ENCODE assay signal across 26 mouse cellular contexts in genomic region chr3:15284424-15285328, GRCm38 (mm10). TPM values are rescaled to one million over a fixed set of nuclear protein-coding genes. Genes with fewer than 3 reads are reported as not detected.
DNase-seq lines count a peak whose midpoint lies in the region; ATAC-seq and TF ChIP-seq lines count a peak whose summit lies in the region.
"Had no signal": no experiment of that assay in that cellular context is flagged by ENCODE, and none has a peak within 500 bp of the region (broad histone marks: within the 10 kb centered on the region; RNA-seq: fewer than 3 reads in every experiment).

No protein-coding gene starts in this region.

- no peak overlapping the region for H3K9ac ChIP-seq in kidney, embryonic 16.5 days (replicated peaks; ENCODE audit: low read length)
- H3K9ac ChIP-seq in CH12.LX (ENCODE audit: insufficient read depth, low read depth) = peak overlapping the region; percentile 19; the same call in 1 of the 2 replicates
- no peak overlapping the region for H3K9ac ChIP-seq in midbrain, embryonic 16.5 days (ENCODE audit: low read depth, low read length)
- H3K9ac ChIP-seq: embryonic facial prominence, embryonic 13.5 days; limb, embryonic 15.5 days; neural tube, embryonic 15.5 days had no signal

- no peak for TF ChIP-seq POLR2A in CH12.LX (IDR thresholded peaks at IDR 0.05; ENCODE audit: low read depth, low read length)

- no peaks in the 10 kb centered on the region for H3K36me3 ChIP-seq in kidney, embryonic 16.5 days (ENCODE audit: insufficient read depth, low read length)
- H3K36me3 ChIP-seq in CH12.LX (replicated peaks in 1 of 2; ENCODE audit: control insufficient read depth in 1 of 2, insufficient read depth in 1 of 2, low read length in 1 of 2) = no peaks in the 10 kb centered on the region
- no peaks in the 10 kb centered on the region for H3K36me3 ChIP-seq in midbrain, embryonic 16.5 days (ENCODE audit: control insufficient read depth, insufficient read depth, low read length)
- H3K36me3 ChIP-seq: embryonic facial prominence, embryonic 13.5 days; forebrain, embryonic 10.5 days; hindbrain, embryonic 10.5 days; limb, embryonic 15.5 days; neural tube, embryonic 15.5 days had no signal

- TF ChIP-seq CTCF in CH12.LX (conservative IDR thresholded peaks at IDR 0.05 in 1 of 2, IDR thresholded peaks at IDR 0.05 in 1 of 2; ENCODE audit: low read depth in 2 of 2, low read length in 2 of 2) = no peak

- no peaks in the 10 kb centered on the region for H3K4me1 ChIP-seq in kidney, embryonic 16.5 days (ENCODE audit: insufficient read depth, low read length)
- H3K4me1 ChIP-seq in CH12.LX (ENCODE audit: control insufficient read depth in 1 of 2, insufficient read depth in 2 of 2) = peaks cover 0 to 26% of the 10 kb centered on the region in 2 experiments; a peak in 3 of 4 replicates
- no peaks in the 10 kb centered on the region for H3K4me1 ChIP-seq in midbrain, embryonic 16.5 days (ENCODE audit: control insufficient read depth, insufficient read depth, low read length)
- H3K4me1 ChIP-seq: embryonic facial prominence, embryonic 13.5 days; forebrain, embryonic 10.5 days; hindbrain, embryonic 10.5 days; limb, embryonic 15.5 days; neural tube, embryonic 15.5 days had no signal

- H3K4me3 ChIP-seq in kidney, embryonic 16.5 days (ENCODE audit: low read length) = no peak overlapping the region
- no peak overlapping the region for H3K4me3 ChIP-seq in CH12.LX (replicated peaks in 1 of 3; ENCODE audit: low read depth in 2 of 3, low read length in 2 of 3, poor library complexity in 1 of 3)
- no peak overlapping the region for H3K4me3 ChIP-seq in midbrain, embryonic 16.5 days (ENCODE audit: low read depth, low read length)
- H3K4me3 ChIP-seq: embryonic facial prominence, embryonic 13.5 days; forebrain, embryonic 10.5 days; hindbrain, embryonic 10.5 days; limb, embryonic 15.5 days; neural tube, embryonic 15.5 days had no signal

- dilution Hi-C loops in CH12.LX (cut with MboI; ENCODE audit: extremely low pct_ligation_motif_present, extremely low pct_unique_long_range_greater_than_20kb, low sequenced_read_pairs) = no loop called here

- no peak overlapping the region for H3K27ac ChIP-seq in kidney, embryonic 16.5 days (ENCODE audit: low read length)
- no peak overlapping the region for H3K27ac ChIP-seq in CH12.LX (ENCODE audit: insufficient read depth, low read depth)
- no peak overlapping the region for H3K27ac ChIP-seq in midbrain, embryonic 16.5 days (ENCODE audit: low read length)
- H3K27ac ChIP-seq: embryonic facial prominence, embryonic 13.5 days; forebrain, embryonic 10.5 days; hindbrain, embryonic 10.5 days; limb, embryonic 15.5 days; neural tube, embryonic 15.5 days had no signal

- TF ChIP-seq RAD21 in CH12.LX (IDR thresholded peaks at IDR 0.05; ENCODE audit: low read depth, low read length) = no peak

- H3K79me2 ChIP-seq in CH12.LX (replicated peaks; ENCODE audit: control insufficient read depth, extremely low read depth, insufficient read depth, poor library complexity, severe bottlenecking) = no peaks in the 10 kb centered on the region

- no peak overlapping the region for H3K4me2 ChIP-seq in kidney, embryonic 16.5 days (replicated peaks; ENCODE audit: low read depth, low read length)
- H3K4me2 ChIP-seq in CH12.LX (ENCODE audit: insufficient read depth, low read depth, poor library complexity, severe bottlenecking) = peak overlapping the region; percentile 92
- H3K4me2 ChIP-seq in midbrain, embryonic 16.5 days (ENCODE audit: low read length) = no peak overlapping the region
- H3K4me2 ChIP-seq: embryonic facial prominence, embryonic 13.5 days; limb, embryonic 15.5 days; neural tube, embryonic 15.5 days had no signal

- H3K9me3 ChIP-seq in kidney, embryonic 16.5 days (ENCODE audit: low read length) = no peaks in the 10 kb centered on the region
- H3K9me3 ChIP-seq in CH12.LX (replicated peaks; ENCODE audit: low read length) = no peaks in the 10 kb centered on the region
- H3K9me3 ChIP-seq in midbrain, embryonic 16.5 days (replicated peaks; ENCODE audit: control insufficient read depth, low read length, poor library complexity, severe bottlenecking) = peaks cover 3% of the 10 kb centered on the region; the same call in 1 of the 2 replicates
- H3K9me3 ChIP-seq: embryonic facial prominence, embryonic 13.5 days; forebrain, embryonic 10.5 days; hindbrain, embryonic 10.5 days; limb, embryonic 15.5 days; neural tube, embryonic 15.5 days had no signal

- no peaks in the 10 kb centered on the region for H3K27me3 ChIP-seq in kidney, embryonic 16.5 days (ENCODE audit: insufficient read depth, low read length)
- no peaks in the 10 kb centered on the region for H3K27me3 ChIP-seq in CH12.LX (replicated peaks)
- no peaks in the 10 kb centered on the region for H3K27me3 ChIP-seq in midbrain, embryonic 16.5 days (ENCODE audit: control insufficient read depth, insufficient read depth, low read depth, low read length)
- H3K27me3 ChIP-seq: embryonic facial prominence, embryonic 13.5 days; limb, embryonic 15.5 days; neural tube, embryonic 15.5 days had no signal

- no peak for ATAC-seq in kidney, embryonic 16.5 days (ENCODE audit: low FRiP score, low TSS enrichment)
- peak; percentile 87 for ATAC-seq in megakaryocyte, adult 5-6 weeks (ENCODE audit: poor library complexity, severe bottlenecking)
- no peak for ATAC-seq in erythroid progenitor cell, adult 5-6 weeks (replicated peaks; ENCODE audit: low FRiP score, poor library complexity, severe bottlenecking)
- ATAC-seq in midbrain, embryonic 16.5 days = no peak
- ATAC-seq: CD4-positive, CD25-positive, alpha-beta regulatory T cell, adult 4 months had no signal

- 0 out of 2 replicates have a peak, but pooled peaks have one; percentile 56 for TF ChIP-seq EP300 in CH12.LX (IDR thresholded peaks at IDR 0.05; ENCODE audit: low read length)

- WGBS in kidney, embryonic 16.5 days = 87% methylated on average over 6 of the region's 6 CpGs
- WGBS in midbrain, embryonic 16.5 days = 91% methylated on average over 6 of the region's 6 CpGs

- in situ Hi-C loops in CH12.LX (cut with MboI; ENCODE audit: low pct_ligation_motif_present, low pct_unique_long_range_greater_than_20kb, low sequenced_read_pairs) = loop anchor here (25.0 kb wide), 1 partner anchor 753 kb away; no protein-coding TSS in a partner anchor

- DNase-seq in kidney, adult 9 months = peak; percentile 2
- DNase-seq in 416B (ENCODE audit: low read depth) (peak; percentile 21), CH12.LX (ENCODE audit: extremely low read depth) (peak; percentile 56)
- DNase-seq in layer of hippocampus, adult 9-10 months (ENCODE audit: low spot score) = no peak
- DNase-seq: cerebellum, adult 2 months; gastrocnemius, postnatal 25 days; kidney, adult 18-20 months; kidney, postnatal 4 days; right cerebral cortex, postnatal 4 days; thymus, postnatal 36 days had no signal

TF ChIP-seq in CH12.LX, 34 proteins besides CTCF, POLR2A, EP300 and RAD21:
- TF ChIP-seq MEF2A (IDR thresholded peaks at IDR 0.05; ENCODE audit: borderline replicate concordance, low read depth, low read length) = 0 out of 2 replicates have a peak, but pooled peaks have one; percentile 24
- no peak for TF ChIP-seq MAX (IDR thresholded peaks at IDR 0.05; ENCODE audit: low read length)
- TF ChIP-seq UBTF (IDR thresholded peaks at IDR 0.05; ENCODE audit: low read depth, low read length) = no peak
- TF ChIP-seq USF1 (IDR thresholded peaks at IDR 0.05; ENCODE audit: low read depth, low read length) = no peak
- no peak for TF ChIP-seq HCFC1 (IDR thresholded peaks at IDR 0.05; ENCODE audit: low read depth, low read length)
- TF ChIP-seq ZMIZ1 (IDR thresholded peaks at IDR 0.05; ENCODE audit: low read depth, low read length) = no peak
- peak; percentile 41 for TF ChIP-seq ZNF384 (IDR thresholded peaks at IDR 0.05; ENCODE audit: low read depth, low read length)
- TF ChIP-seq SMC3 (IDR thresholded peaks at IDR 0.05; ENCODE audit: low read depth, low read length) = no peak
- TF ChIP-seq TBP (conservative IDR thresholded peaks at IDR 0.05; ENCODE audit: low read depth, low read length) = no peak
- TF ChIP-seq GABPA (IDR thresholded peaks at IDR 0.05; ENCODE audit: insufficient replicate concordance, low read depth, low read length) = no peak
- no peak for TF ChIP-seq BHLHE40 (IDR thresholded peaks at IDR 0.05; ENCODE audit: low read depth, low read length)
- TF ChIP-seq MYC (IDR thresholded peaks at IDR 0.05; ENCODE audit: low read depth, low read length) = no peak
- TF ChIP-seq MXI1 (IDR thresholded peaks at IDR 0.05; ENCODE audit: low read depth, low read length) = no peak
- no peak for TF ChIP-seq ZC3H11A (IDR thresholded peaks at IDR 0.05; ENCODE audit: low read depth, low read length)
- peak; percentile 60 for TF ChIP-seq IRF4 (IDR thresholded peaks at IDR 0.05; ENCODE audit: low read depth, low read length)
- no peak for TF ChIP-seq KAT2A (IDR thresholded peaks at IDR 0.05; ENCODE audit: insufficient replicate concordance, low read length)

RNA-seq across cellular contexts. Expression of gene Gm9733, which starts 47.4 kb away (rescaled TPM):
- polyA plus RNA-seq in kidney, embryonic 16.5 days (2015; fragmentation: Nextera tagmentation; extraction: Ambion mirVana) = not detected in 2 replicates
- not detected in 2 replicates for total RNA-seq in CH12.LX (2012; rRNA removed)
- not detected in 2 replicates for total RNA-seq in CH12.LX (2014; rRNA removed)
- polyA plus RNA-seq in CH12.LX (2012; ENCODE audit: insufficient read length, low read depth) = not detected in 2 replicates
- total RNA-seq in megakaryocyte, adult 5-6 weeks (2015) = 145 and 147 TPM in 2 replicates
- total RNA-seq in megakaryocyte, adult 5-6 weeks (2017) = 94.2 and 98.9 TPM in 2 replicates
- 10.1 TPM in 1 of 2 replicates, not detected in the other for total RNA-seq in erythroid progenitor cell, adult 5-6 weeks (2015; ENCODE audit: low replicate concordance)
- 4.8 TPM in 1 of 2 replicates, not detected in the other for total RNA-seq in erythroid progenitor cell, adult 5-6 weeks (2017; ENCODE audit: low replicate concordance)
- not detected in 2 replicates for polyA plus RNA-seq in midbrain, embryonic 16.5 days (2015; fragmentation: Nextera tagmentation; extraction: Ambion mirVana)
- total RNA-seq: gastrocnemius, postnatal 25 days; layer of hippocampus, postnatal 25 days; left cerebral cortex, postnatal 25 days; MEL had no signal
- polyA plus RNA-seq: CD4-positive, CD25-positive, alpha-beta regulatory T cell, adult 4 months; cerebellum, adult 2 months; cortical plate, adult 2 months; embryonic facial prominence, embryonic 13.5 days; forebrain, embryonic 10.5 days; heart, embryonic 14.5 days; hindbrain, embryonic 10.5 days; limb, embryonic 15.5 days; neural tube, embryonic 15.5 days; testis, adult 2 months had no signal

Comparison
In these comparisons a context has a peak if more than half of its experiments do, and no peak if none do; other contexts are left out.
1. RNA of gene Gm9733, which starts 47.4 kb away (total RNA-seq): 94.2 to 147 TPM in megakaryocyte, adult 5-6 weeks; 4.8 to 10.1 TPM in erythroid progenitor cell, adult 5-6 weeks and not detected in CH12.LX; every median in the first group is over 4 times any median in the second.